In genomic region chr10:71546507-71546906, GRCm38 (mm10) we compare ENCODE assay signal across 20 mouse cellular contexts.
DNase-seq lines count a peak whose midpoint lies in the region; ATAC-seq and TF ChIP-seq lines count a peak whose summit lies in the region.
"Had no signal": no experiment of that assay in that cellular context is flagged by ENCODE, and none has a peak within 500 bp of the region (broad histone marks: within the 10 kb centered on the region; RNA-seq: fewer than 3 reads in every experiment).

No protein-coding gene starts in this region.

- H3K9ac ChIP-seq in lung, embryonic 14.5 days = no peak overlapping the region
- H3K9ac ChIP-seq in lung, embryonic 16.5 days (ENCODE audit: low read length) = no peak overlapping the region
- H3K9ac ChIP-seq in lung, postnatal 0 days (replicated peaks; ENCODE audit: low read depth) = no peak overlapping the region
- H3K9ac ChIP-seq: embryonic facial prominence, embryonic 13.5 days; forebrain, embryonic 13.5 days; forebrain, embryonic 15.5 days; forebrain, postnatal 0 days had no signal

- no peaks in the 10 kb centered on the region for H3K4me1 ChIP-seq in lung, embryonic 14.5 days (ENCODE audit: insufficient read depth)
- H3K4me1 ChIP-seq in lung, embryonic 16.5 days (replicated peaks; ENCODE audit: control insufficient read depth, insufficient read depth, low read length) = no peaks in the 10 kb centered on the region
- no peaks in the 10 kb centered on the region for H3K4me1 ChIP-seq in lung, postnatal 0 days (ENCODE audit: insufficient read depth, low read depth, low read length)
- H3K4me1 ChIP-seq: embryonic facial prominence, embryonic 13.5 days; forebrain, embryonic 13.5 days; forebrain, embryonic 15.5 days had no signal

- WGBS in lung, embryonic 14.5 days = 58% methylated on average over 7 of the region's 7 CpGs
- 59% methylated on average over 7 of the region's 7 CpGs for WGBS in lung, embryonic 16.5 days
- 62% methylated on average over 7 of the region's 7 CpGs for WGBS in lung, postnatal 0 days

- ATAC-seq in lung, embryonic 14.5 days (ENCODE audit: insufficient read depth) = peak; percentile 62
- peak; percentile 52 for ATAC-seq in lung, embryonic 16.5 days (ENCODE audit: low read depth)
- no peak for ATAC-seq in lung, postnatal 0 days
- ATAC-seq: activated CD4-positive, CD25-positive, alpha-beta regulatory T cell, adult 4 months; forebrain, embryonic 13.5 days; forebrain, embryonic 15.5 days; forebrain, postnatal 0 days; Patski had no signal

- peak; percentile 75 for DNase-seq in lung, embryonic 14.5 days
- DNase-seq in lung, postnatal 36 days = no peak
- no peak for DNase-seq in lung, adult 18-20 months
- DNase-seq in lung, postnatal 14 days = peak; percentile 6
- no peak for DNase-seq in lung, postnatal 0 days (ENCODE audit: low spot score)
- DNase-seq in urinary bladder, postnatal 14 days (ENCODE audit: low spot score) = no peak
- DNase-seq: adrenal gland, adult 8-10 months; adrenal gland, postnatal 14 days; adrenal gland, postnatal 36 days; cerebellum, adult 11-12 months; cerebellum, adult 2 months; cerebellum, adult 9-10 months; cerebellum, postnatal 25 days; forebrain, postnatal 0 days had no signal

- no peak for TF ChIP-seq CTCF in lung, embryonic 14.5 days (IDR thresholded peaks at IDR 0.05; ENCODE audit: low read depth)
- TF ChIP-seq CTCF in lung, postnatal 0 days (IDR thresholded peaks at IDR 0.05) = no peak

- H3K36me3 ChIP-seq in lung, embryonic 14.5 days (ENCODE audit: insufficient read depth) = no peaks in the 10 kb centered on the region
- H3K36me3 ChIP-seq in lung, embryonic 16.5 days (ENCODE audit: control insufficient read depth, insufficient read depth, low read length) = no peaks in the 10 kb centered on the region
- no peaks in the 10 kb centered on the region for H3K36me3 ChIP-seq in lung, postnatal 0 days (ENCODE audit: insufficient read depth, low read length)
- H3K36me3 ChIP-seq: embryonic facial prominence, embryonic 13.5 days; forebrain, embryonic 15.5 days had no signal

- no peak overlapping the region for H3K4me3 ChIP-seq in lung, embryonic 14.5 days (ENCODE audit: low read depth, low read length)
- no peak overlapping the region for H3K4me3 ChIP-seq in lung, embryonic 16.5 days (ENCODE audit: low read length)
- H3K4me3 ChIP-seq in lung, postnatal 0 days (ENCODE audit: low read depth, low read length) = no peak overlapping the region
- H3K4me3 ChIP-seq: embryonic facial prominence, embryonic 13.5 days; forebrain, embryonic 13.5 days; forebrain, embryonic 15.5 days had no signal

- no peak overlapping the region for H3K27ac ChIP-seq in lung, embryonic 14.5 days (ENCODE audit: low read depth)
- H3K27ac ChIP-seq in lung, embryonic 16.5 days (ENCODE audit: low read length) = no peak overlapping the region
- no peak overlapping the region for H3K27ac ChIP-seq in lung, postnatal 0 days (ENCODE audit: low read length)
- H3K27ac ChIP-seq: embryonic facial prominence, embryonic 13.5 days; forebrain, embryonic 13.5 days; forebrain, embryonic 15.5 days had no signal

- no peaks in the 10 kb centered on the region for H3K27me3 ChIP-seq in lung, embryonic 14.5 days (ENCODE audit: insufficient read depth, low read length)
- H3K27me3 ChIP-seq in lung, embryonic 16.5 days (ENCODE audit: control insufficient read depth, insufficient read depth, low read depth, low read length) = no peaks in the 10 kb centered on the region
- no peaks in the 10 kb centered on the region for H3K27me3 ChIP-seq in lung, postnatal 0 days (replicated peaks; ENCODE audit: insufficient read depth, low read length)
- H3K27me3 ChIP-seq: embryonic facial prominence, embryonic 13.5 days; forebrain, embryonic 13.5 days; forebrain, embryonic 15.5 days had no signal

- no peaks in the 10 kb centered on the region for H3K9me3 ChIP-seq in lung, embryonic 14.5 days (ENCODE audit: low read depth, low read length)
- H3K9me3 ChIP-seq in lung, embryonic 16.5 days (ENCODE audit: control insufficient read depth, low read length) = no peaks in the 10 kb centered on the region
- no peaks in the 10 kb centered on the region for H3K9me3 ChIP-seq in lung, postnatal 0 days (ENCODE audit: low read length)
- H3K9me3 ChIP-seq: embryonic facial prominence, embryonic 13.5 days; forebrain, embryonic 13.5 days; forebrain, embryonic 15.5 days had no signal

- TF ChIP-seq EP300 in lung, postnatal 0 days (IDR thresholded peaks at IDR 0.05) = no peak

- H3K4me2 ChIP-seq in lung, embryonic 14.5 days = no peak overlapping the region
- no peak overlapping the region for H3K4me2 ChIP-seq in lung, embryonic 16.5 days (ENCODE audit: low read depth, low read length)
- H3K4me2 ChIP-seq in lung, postnatal 0 days (replicated peaks; ENCODE audit: low read depth, low read length) = no peak overlapping the region
- H3K4me2 ChIP-seq: embryonic facial prominence, embryonic 13.5 days; forebrain, embryonic 13.5 days; forebrain, embryonic 15.5 days had no signal

Comparison
In these comparisons a context has a peak if more than half of its experiments do, and no peak if none do; other contexts are left out.
1. DNase-seq: peak in lung, embryonic 14.5 days (single experiment) and lung, postnatal 14 days (single experiment); none in lung, postnatal 36 days (single experiment), lung, adult 18-20 months (0 of 2), lung, postnatal 0 days (single experiment) and urinary bladder, postnatal 14 days (single experiment).